Mouse (Mus musculus) thymus, adult 2 months (tissue): ENCODE data around the gene Gabrg1.

ENCODE experiments used
- CTCF ChIP-seq: fragments of 200-500 bp; IDR thresholded peaks from 2 replicates; pipeline ENCODE4 v1.5.1; 2012; ENCODE audit warnings: mild to moderate bottlenecking, control low read depth, low read length, moderate library complexity, borderline replicate concordance; ENCODE audit not compliant: control insufficient read depth, poor library complexity, insufficient read depth; ENCODE audit errors: extremely low read depth
- POLR2A ChIP-seq: fragments of 200-500 bp; IDR thresholded peaks from 2 replicates; pipeline ENCODE4 v1.6.1; 2012; ENCODE audit warnings: mild to moderate bottlenecking, low read length, control low read depth, moderate library complexity; ENCODE audit not compliant: control insufficient read depth, poor library complexity, insufficient read depth; ENCODE audit errors: extremely low read depth

GRCm38 (mm10) chr5:70842192-70843095, at the start of gene Gabrg1:
- TF ChIP-seq CTCF (no peak), POLR2A (no peak)
